Mouse (Mus musculus) A20 (cell line): ENCODE measurements around the gene Dot1l.
"Not testable (repeated sequence)": the region's sequence is repeated elsewhere in the genome, so short reads cannot be mapped to it uniquely, and the experiment has no call there.

ENCODE experiments used
- DNase-seq: peaks from one replicate; pipeline ENCODE4 v3.0.0-alpha.2; 2011; ENCODE audit warnings: low read depth, low spot score

The Dot1l gene

GRCm38 (mm10) chr10:80808985-80809632 is 54.1 kb downstream of the Dot1l start:
- DNase-seq: no peak

GRCm38 (mm10) chr10:80810084-80810483 is 55.1 kb downstream of the Dot1l start:
- DNase-seq: no peak

- DNase-seq: no peak
Measured at GRCm38 (mm10) chr10:80812391-80813041, 57.5 kb downstream of the Dot1l start.

- DNase-seq: no peak
Measured at GRCm38 (mm10) chr10:80813366-80813765, 58.4 kb downstream of the Dot1l start, which contains the start of gene Jsrp1. TSS of gene Jsrp1 (minus strand) at chr10:80813498.

- no peak for DNase-seq
Measured at GRCm38 (mm10) chr10:80814800-80815199, 59.8 kb downstream of the Dot1l start.

- DNase-seq: not testable (repeated sequence)
Measured at GRCm38 (mm10) chr10:80816303-80816702, 61.3 kb downstream of the Dot1l start.

GRCm38 (mm10) chr10:80817164-80817563 is 62.2 kb downstream of the Dot1l start:
- no peak for DNase-seq

- DNase-seq: peak; percentile 51
Measured at GRCm38 (mm10) chr10:80817955-80818354, 62.9 kb downstream of the Dot1l start.

GRCm38 (mm10) chr10:80818599-80819281 is 63.7 kb downstream of the Dot1l start:
- DNase-seq: no peak

GRCm38 (mm10) chr10:80819406-80819805 is 64.4 kb downstream of the Dot1l start:
- no peak for DNase-seq

- peak; percentile 66 for DNase-seq
Measured at GRCm38 (mm10) chr10:80821991-80822390, 67.0 kb downstream of the Dot1l start.

- no peak for DNase-seq
Measured at GRCm38 (mm10) chr10:80822528-80822927, 67.5 kb downstream of the Dot1l start.

GRCm38 (mm10) chr10:80823316-80823715 is 68.3 kb downstream of the Dot1l start:
- DNase-seq: no peak

- DNase-seq: peak; percentile 71
Measured at GRCm38 (mm10) chr10:80823847-80824643, 69.0 kb downstream of the Dot1l start.

GRCm38 (mm10) chr10:80824827-80825226 is 69.8 kb downstream of the Dot1l start:
- peak; percentile 56 for DNase-seq

GRCm38 (mm10) chr10:80826151-80827062 is 71.4 kb downstream of the Dot1l start, which contains the start of gene Oaz1:
TSS of gene Oaz1 (plus strand) at chr10:80826656.
- DNase-seq: peak; percentile 100

- no peak for DNase-seq
Measured at GRCm38 (mm10) chr10:80827063-80827869, 72.3 kb downstream of the Dot1l start.

GRCm38 (mm10) chr10:80827870-80828420 is 72.9 kb downstream of the Dot1l start:
- no peak for DNase-seq

GRCm38 (mm10) chr10:80828587-80828986 is 73.6 kb downstream of the Dot1l start:
- DNase-seq: not testable (repeated sequence)
